Mouse (Mus musculus): Measurements from ENCODE around the gene Vps53. TPM values are rescaled to one million over a fixed set of nuclear protein-coding genes. Genes with fewer than 3 reads are reported as not detected.

Gene Vps53
- polyA plus RNA-seq, 1 experiment from 2014 or later, result 51.8 TPM

- DNase-seq (ENCODE audit: low spot score) (no peak), ATAC-seq (ENCODE audit: low FRiP score) (no peak)
- Histone ChIP-seq H3K27me3 (ENCODE audit: control insufficient read depth, insufficient read depth, low read length) (no peaks in the 10 kb centered on the region), H3K4me1 (replicated peaks; ENCODE audit: control insufficient read depth, insufficient read depth, low read length) (no peaks in the 10 kb centered on the region), H3K9me3 (ENCODE audit: control insufficient read depth, low read length) (no peaks in the 10 kb centered on the region), H3K27ac (ENCODE audit: low read depth, low read length) (no peak overlapping the region), H3K36me3 (ENCODE audit: control insufficient read depth, insufficient read depth, low read length) (no peaks in the 10 kb centered on the region; the same call in 1 of the 2 replicates), H3K4me2 (replicated peaks; ENCODE audit: low read depth, low read length) (no peak overlapping the region), H3K9ac (ENCODE audit: low read depth, low read length) (no peak overlapping the region), H3K4me3 (ENCODE audit: low read depth, low read length) (no peak overlapping the region)
- WGBS, result 46% methylated on average over 5 of the region's 5 CpGs
Observed at GRCm38 (mm10) chr11:76042882-76043281, 136.6 kb downstream of the Vps53 start.

GRCm38 (mm10) chr11:76042041-76042638 is 137.3 kb downstream of the Vps53 start:
- WGBS, result 64% methylated on average over 10 of the region's 10 CpGs
- no peak for DNase-seq (ENCODE audit: low spot score)
- ATAC-seq (ENCODE audit: low FRiP score), result no peak

GRCm38 (mm10) chr11:76040761-76041376 is 138.6 kb downstream of the Vps53 start:
- DNase-seq (ENCODE audit: low spot score), result no peak
- WGBS, result 85% methylated on average over 4 of the region's 4 CpGs
- no peak overlapping the region for H3K9ac ChIP-seq (ENCODE audit: low read depth, low read length)
- no peak for ATAC-seq (ENCODE audit: low FRiP score)
- no peak overlapping the region for H3K4me2 ChIP-seq (replicated peaks; ENCODE audit: low read depth, low read length)
- no peak overlapping the region for H3K4me3 ChIP-seq (ENCODE audit: low read depth, low read length)
- H3K9me3 ChIP-seq (ENCODE audit: control insufficient read depth, low read length), result no peaks in the 10 kb centered on the region
- no peak overlapping the region for H3K27ac ChIP-seq (ENCODE audit: low read depth, low read length)
- no peaks in the 10 kb centered on the region for H3K36me3 ChIP-seq (ENCODE audit: control insufficient read depth, insufficient read depth, low read length)
- H3K4me1 ChIP-seq (replicated peaks; ENCODE audit: control insufficient read depth, insufficient read depth, low read length), result no peaks in the 10 kb centered on the region
- no peaks in the 10 kb centered on the region for H3K27me3 ChIP-seq (ENCODE audit: control insufficient read depth, insufficient read depth, low read length)

More at GRCm38 (mm10) chr11:76042041-76042638, 137.3 kb downstream of the Vps53 start:
- H3K9ac ChIP-seq (ENCODE audit: low read depth, low read length), result no peak overlapping the region
- no peak overlapping the region for H3K4me2 ChIP-seq (replicated peaks; ENCODE audit: low read depth, low read length)
- H3K9me3 ChIP-seq (ENCODE audit: control insufficient read depth, low read length), result no peaks in the 10 kb centered on the region
- H3K4me1 ChIP-seq (replicated peaks; ENCODE audit: control insufficient read depth, insufficient read depth, low read length), result no peaks in the 10 kb centered on the region
- no peaks in the 10 kb centered on the region for H3K27me3 ChIP-seq (ENCODE audit: control insufficient read depth, insufficient read depth, low read length)
- H3K4me3 ChIP-seq (ENCODE audit: low read depth, low read length), result no peak overlapping the region
- no peaks in the 10 kb centered on the region; the same call in 1 of the 2 replicates for H3K36me3 ChIP-seq (ENCODE audit: control insufficient read depth, insufficient read depth, low read length)
- H3K27ac ChIP-seq (ENCODE audit: low read depth, low read length), result no peak overlapping the region

GRCm38 (mm10) chr11:76040106-76040505 is 139.3 kb downstream of the Vps53 start:
- H3K36me3 ChIP-seq (ENCODE audit: control insufficient read depth, insufficient read depth, low read length), result no peaks in the 10 kb centered on the region
- no peaks in the 10 kb centered on the region for H3K4me1 ChIP-seq (replicated peaks; ENCODE audit: control insufficient read depth, insufficient read depth, low read length)
- DNase-seq (ENCODE audit: low spot score), result no peak
- H3K4me2 ChIP-seq (replicated peaks; ENCODE audit: low read depth, low read length), result no peak overlapping the region
- ATAC-seq (ENCODE audit: low FRiP score), result no peak
- WGBS, result 89% methylated on average over 8 of the region's 8 CpGs
- H3K9me3 ChIP-seq (ENCODE audit: control insufficient read depth, low read length), result no peaks in the 10 kb centered on the region
- no peak overlapping the region for H3K9ac ChIP-seq (ENCODE audit: low read depth, low read length)
- no peaks in the 10 kb centered on the region for H3K27me3 ChIP-seq (ENCODE audit: control insufficient read depth, insufficient read depth, low read length)
- H3K4me3 ChIP-seq (ENCODE audit: low read depth, low read length), result no peak overlapping the region
- no peak overlapping the region for H3K27ac ChIP-seq (ENCODE audit: low read depth, low read length)

- Histone ChIP-seq H3K27ac (ENCODE audit: low read depth, low read length) (no peak overlapping the region), H3K9ac (ENCODE audit: low read depth, low read length) (no peak overlapping the region), H3K27me3 (ENCODE audit: control insufficient read depth, insufficient read depth, low read length) (no peaks in the 10 kb centered on the region), H3K4me3 (ENCODE audit: low read depth, low read length) (no peak overlapping the region), H3K36me3 (ENCODE audit: control insufficient read depth, insufficient read depth, low read length) (no peaks in the 10 kb centered on the region), H3K4me1 (replicated peaks; ENCODE audit: control insufficient read depth, insufficient read depth, low read length) (no peaks in the 10 kb centered on the region), H3K9me3 (ENCODE audit: control insufficient read depth, low read length) (no peaks in the 10 kb centered on the region), H3K4me2 (replicated peaks; ENCODE audit: low read depth, low read length) (no peak overlapping the region)
- no peak for ATAC-seq (ENCODE audit: low FRiP score)
- WGBS, result 84% methylated on average over 3 of the region's 3 CpGs
- no peak for DNase-seq (ENCODE audit: low spot score)
Observed at GRCm38 (mm10) chr11:76039271-76040053, 140.0 kb downstream of the Vps53 start.

GRCm38 (mm10) chr11:76037581-76038294 is 141.7 kb downstream of the Vps53 start:
- Histone ChIP-seq H3K4me3 (ENCODE audit: low read depth, low read length) (no peak overlapping the region), H3K4me2 (replicated peaks; ENCODE audit: low read depth, low read length) (no peak overlapping the region), H3K9ac (ENCODE audit: low read depth, low read length) (no peak overlapping the region), H3K27me3 (ENCODE audit: control insufficient read depth, insufficient read depth, low read length) (no peaks in the 10 kb centered on the region), H3K4me1 (replicated peaks; ENCODE audit: control insufficient read depth, insufficient read depth, low read length) (no peaks in the 10 kb centered on the region), H3K27ac (ENCODE audit: low read depth, low read length) (no peak overlapping the region), H3K9me3 (ENCODE audit: control insufficient read depth, low read length) (no peaks in the 10 kb centered on the region), H3K36me3 (ENCODE audit: control insufficient read depth, insufficient read depth, low read length) (no peaks in the 10 kb centered on the region)
- ATAC-seq (ENCODE audit: low FRiP score) (no peak), DNase-seq (ENCODE audit: low spot score) (no peak)
- 47% methylated on average over 6 of the region's 6 CpGs for WGBS

- H3K4me3 ChIP-seq (ENCODE audit: low read depth, low read length), result no peak overlapping the region
- DNase-seq (ENCODE audit: low spot score) (no peak), ATAC-seq (ENCODE audit: low FRiP score) (no peak)
- no peaks in the 10 kb centered on the region for H3K4me1 ChIP-seq (replicated peaks; ENCODE audit: control insufficient read depth, insufficient read depth, low read length)
- H3K9ac ChIP-seq (ENCODE audit: low read depth, low read length), result no peak overlapping the region
- 88% methylated on average over 8 of the region's 8 CpGs for WGBS
- H3K36me3 ChIP-seq (ENCODE audit: control insufficient read depth, insufficient read depth, low read length), result no peaks in the 10 kb centered on the region
- no peak overlapping the region for H3K27ac ChIP-seq (ENCODE audit: low read depth, low read length)
- H3K4me2 ChIP-seq (replicated peaks; ENCODE audit: low read depth, low read length), result no peak overlapping the region
- no peaks in the 10 kb centered on the region for H3K9me3 ChIP-seq (ENCODE audit: control insufficient read depth, low read length)
- H3K27me3 ChIP-seq (ENCODE audit: control insufficient read depth, insufficient read depth, low read length), result no peaks in the 10 kb centered on the region
Observed at GRCm38 (mm10) chr11:76035182-76035581, 144.3 kb downstream of the Vps53 start.

GRCm38 (mm10) chr11:76033836-76034235 is 145.6 kb downstream of the Vps53 start:
- Histone ChIP-seq H3K4me2 (replicated peaks; ENCODE audit: low read depth, low read length) (no peak overlapping the region), H3K27ac (ENCODE audit: low read depth, low read length) (no peak overlapping the region), H3K9me3 (ENCODE audit: control insufficient read depth, low read length) (no peaks in the 10 kb centered on the region), H3K27me3 (ENCODE audit: control insufficient read depth, insufficient read depth, low read length) (0 out of 2 replicates have a peak, but pooled peaks cover 3% of the 10 kb centered on the region), H3K9ac (ENCODE audit: low read depth, low read length) (no peak overlapping the region), H3K4me1 (replicated peaks; ENCODE audit: control insufficient read depth, insufficient read depth, low read length) (no peaks in the 10 kb centered on the region), H3K36me3 (ENCODE audit: control insufficient read depth, insufficient read depth, low read length) (no peaks in the 10 kb centered on the region), H3K4me3 (ENCODE audit: low read depth, low read length) (no peak overlapping the region)
- ATAC-seq (ENCODE audit: low FRiP score) (no peak), DNase-seq (ENCODE audit: low spot score) (no peak)
- WGBS, result 70% methylated on average over 4 of the region's 4 CpGs
